Mouse (Mus musculus) spleen, postnatal 4 days (tissue): ENCODE results near the gene Hjurp.

Source experiments
- DNase-seq, 2 experiments: peaks; one replicate each; pipeline ENCODE4 v3.0.0; 2022; ENCODE audit warnings: low spot score in 2 of 2

Gene Hjurp

GRCm38 (mm10) chr1:88277098-88277817, at the start of gene Hjurp, which contains the start of gene Trpm8:
Hjurp (minus strand) TSS chr1:88277633.
Trpm8 (plus strand) TSS chr1:88277661.
- DNase-seq, result peak; percentile 100

GRCm38 (mm10) chr1:88323101-88323500, 45.7 kb upstream of the Hjurp start:
- no peak for DNase-seq

GRCm38 (mm10) chr1:88322146-88322545, 44.7 kb upstream of the Hjurp start:
- DNase-seq, result no peak

GRCm38 (mm10) chr1:88320821-88321395, 43.5 kb upstream of the Hjurp start:
- no peak for DNase-seq

GRCm38 (mm10) chr1:88318531-88319060, 41.2 kb upstream of the Hjurp start:
- DNase-seq, result peak in 1 of 2 experiments; percentile 81

- no peak for DNase-seq
Observed at GRCm38 (mm10) chr1:88317279-88317678, 39.8 kb upstream of the Hjurp start.

GRCm38 (mm10) chr1:88310349-88310748, 32.9 kb upstream of the Hjurp start:
- no peak for DNase-seq

- no peak for DNase-seq
Observed at GRCm38 (mm10) chr1:88309905-88310304, 32.5 kb upstream of the Hjurp start.

- DNase-seq, result peak in 1 of 2 experiments; percentile 68
Observed at GRCm38 (mm10) chr1:88309020-88309419, 31.6 kb upstream of the Hjurp start.

GRCm38 (mm10) chr1:88307180-88307579, 29.7 kb upstream of the Hjurp start:
- DNase-seq, result peak in 1 of 2 experiments; percentile 60

- peak in 1 of 2 experiments; percentile 66 for DNase-seq
Observed at GRCm38 (mm10) chr1:88306543-88306942, 29.1 kb upstream of the Hjurp start.

GRCm38 (mm10) chr1:88305018-88305795, 27.8 kb upstream of the Hjurp start:
- DNase-seq, result peak in 1 of 2 experiments; percentile 66

- peak in 1 of 2 experiments; percentile 70 for DNase-seq
Observed at GRCm38 (mm10) chr1:88304261-88304985, 27.0 kb upstream of the Hjurp start.

GRCm38 (mm10) chr1:88303762-88304161, 26.3 kb upstream of the Hjurp start:
- DNase-seq, result peak in 1 of 2 experiments; percentile 64

GRCm38 (mm10) chr1:88302057-88302740, 24.8 kb upstream of the Hjurp start:
- peak in 1 of 2 experiments; percentile 68 for DNase-seq

- DNase-seq, result peak in 1 of 2 experiments; percentile 77
Observed at GRCm38 (mm10) chr1:88301121-88302014, 23.9 kb upstream of the Hjurp start.

- DNase-seq, result peak in 1 of 2 experiments; percentile 75
Observed at GRCm38 (mm10) chr1:88300301-88301050, 23.0 kb upstream of the Hjurp start.

- DNase-seq, result peak in 1 of 2 experiments; percentile 72
Observed at GRCm38 (mm10) chr1:88299529-88299945, 22.1 kb upstream of the Hjurp start.
